Mouse (Mus musculus) limb, embryonic 14.5 days (tissue): ENCODE measurements at regions not wholly inside any gene's neighbourhood (a gene's known extent, or its start where the extent isn't known, plus 50 kb on each side); places are given as distances from the start of the nearest gene placed in this dataset.
A peak's percentile ranks its signal among the peaks of the same experiment; 100 is the strongest.

Experiments used
- ATAC-seq: fragments of 200-750 bp; cut with Nextera tagmentation; 2 replicates; pipeline ENCODE4 v1.8.0; 2017; ENCODE audit warnings: low read depth, moderate number of reproducible peaks, moderate TSS enrichment; ENCODE audit not compliant: low FRiP score
- DNase-seq: peaks from one replicate; pipeline ENCODE4 v3.0.0-alpha.2; 2015; ENCODE audit warnings: low spot score
- H3K27ac ChIP-seq: fragments of 300-500 bp; sonication (generic); replicated peaks from 2 replicates; pipeline ENCODE4 v1.5.1; 2014; ENCODE audit warnings: low read depth, mild to moderate bottlenecking, low read length, moderate library complexity, mixed read lengths
- H3K27me3 ChIP-seq: fragments of 300-500 bp; sonication (generic); 2 replicates; pipeline ENCODE4 v1.6.1; 2014; ENCODE audit warnings: low read length, mixed read lengths; ENCODE audit not compliant: control insufficient read depth, insufficient read depth
- H3K36me3 ChIP-seq: fragments of 300-500 bp; sonication (generic); 2 replicates; pipeline ENCODE4 v1.6.1; 2014; ENCODE audit warnings: mild to moderate bottlenecking, low read length, moderate library complexity, mixed read lengths; ENCODE audit not compliant: control insufficient read depth, insufficient read depth
- H3K4me1 ChIP-seq: fragments of 300-500 bp; sonication (generic); 2 replicates; pipeline ENCODE4 v1.6.1; 2014; ENCODE audit warnings: antibody characterized with exemption, low read length, mixed read lengths; ENCODE audit not compliant: control insufficient read depth, insufficient read depth
- H3K4me2 ChIP-seq: fragments of 300-500 bp; sonication (generic); replicated peaks from 2 replicates; pipeline ENCODE4 v1.6.1; 2014; ENCODE audit warnings: low read depth, mild to moderate bottlenecking, low read length, moderate library complexity; ENCODE audit not compliant: severe bottlenecking
- H3K4me3 ChIP-seq: fragments of 300-500 bp; sonication (generic); replicated peaks from 2 replicates; pipeline ENCODE4 v1.5.1; 2014; ENCODE audit warnings: low read length
- H3K9ac ChIP-seq: fragments of 300-500 bp; sonication (generic); 2 replicates; pipeline ENCODE4 v1.6.1; 2014; ENCODE audit warnings: mild to moderate bottlenecking, low read depth, low read length, moderate library complexity; ENCODE audit not compliant: severe bottlenecking
- H3K9me3 ChIP-seq: fragments of 300-500 bp; sonication (generic); 2 replicates; pipeline ENCODE4 v1.6.1; 2016; ENCODE audit warnings: low read length; ENCODE audit not compliant: control insufficient read depth
- POLR2A ChIP-seq: fragments of 200-500 bp; IDR thresholded peaks from 2 replicates; pipeline ENCODE4 v1.8.0; 2012; ENCODE audit warnings: inconsistent platforms, mild to moderate bottlenecking, moderate library complexity, borderline replicate concordance; ENCODE audit not compliant: insufficient read depth, insufficient read length; ENCODE audit errors: extremely low read depth
- WGBS: fragments of 180-500 bp; shearing (Covaris S2); extraction: QIAGEN DNeasy Blood & Tissue Kit; methylation state at CpG from one replicate; pipeline ENCODE4 v1.1.7; 2014; 5-methylcytosine and 5-hydroxymethylcytosine counted together

- no peaks in the 10 kb centered on the region for H3K27me3 ChIP-seq
- no peak overlapping the region for H3K27ac ChIP-seq
- no peak for TF ChIP-seq POLR2A
- ATAC-seq (no peak), DNase-seq (peak; percentile 5)
- no peaks in the 10 kb centered on the region for H3K9me3 ChIP-seq
- WGBS = 43% methylated on average over 2 of the region's 2 CpGs
- no peak overlapping the region for H3K4me3 ChIP-seq
- no peaks in the 10 kb centered on the region for H3K4me1 ChIP-seq
- H3K36me3 ChIP-seq = no peaks in the 10 kb centered on the region
- no peak overlapping the region for H3K4me2 ChIP-seq
- H3K9ac ChIP-seq = no peak overlapping the region
Measured at GRCm38 (mm10) chr1:3900354-3900753, 907.3 kb upstream of the Gm37988 start.

GRCm38 (mm10) chr1:3903432-3903831 is 904.3 kb upstream of the Gm37988 start:
- Histone ChIP-seq H3K27me3 (no peaks in the 10 kb centered on the region), H3K27ac (no peak overlapping the region), H3K36me3 (no peaks in the 10 kb centered on the region), H3K4me2 (no peak overlapping the region), H3K9ac (no peak overlapping the region), H3K4me3 (no peak overlapping the region), H3K9me3 (no peaks in the 10 kb centered on the region), H3K4me1 (no peaks in the 10 kb centered on the region)
- TF ChIP-seq POLR2A = no peak
- DNase-seq = no peak
- no peak for ATAC-seq
- WGBS = 54% methylated on average over 1 of the region's 1 CpGs

- TF ChIP-seq POLR2A = no peak
- Histone ChIP-seq H3K9me3 (no peaks in the 10 kb centered on the region), H3K9ac (no peak overlapping the region), H3K27me3 (no peaks in the 10 kb centered on the region), H3K36me3 (no peaks in the 10 kb centered on the region), H3K4me3 (no peak overlapping the region), H3K4me2 (no peak overlapping the region), H3K27ac (no peak overlapping the region), H3K4me1 (no peaks in the 10 kb centered on the region)
- WGBS = 0% methylated on average over 1 of the region's 1 CpGs
- DNase-seq (no peak), ATAC-seq (no peak)
Measured at GRCm38 (mm10) chr1:3912499-3912898, 895.2 kb upstream of the Gm37988 start.

GRCm38 (mm10) chr1:3913631-3914030 is 894.1 kb upstream of the Gm37988 start:
- ATAC-seq = no peak
- WGBS = 53% methylated on average over 1 of the region's 1 CpGs

More at GRCm38 (mm10) chr1:3913631-3914030, 894.1 kb upstream of the Gm37988 start:
- TF ChIP-seq POLR2A = no peak
- H3K9me3 ChIP-seq = no peaks in the 10 kb centered on the region
- no peak overlapping the region for H3K4me2 ChIP-seq
- H3K4me3 ChIP-seq = no peak overlapping the region
- H3K9ac ChIP-seq = no peak overlapping the region
- H3K4me1 ChIP-seq = no peaks in the 10 kb centered on the region
- H3K27me3 ChIP-seq = no peaks in the 10 kb centered on the region
- no peaks in the 10 kb centered on the region for H3K36me3 ChIP-seq
- DNase-seq = peak; percentile 17
- H3K27ac ChIP-seq = no peak overlapping the region
